Mouse (Mus musculus) bone marrow, adult 2 months (tissue): Measurements from ENCODE around the gene Serpinb9.

ENCODE experiments used
- CTCF ChIP-seq: fragments of 200-500 bp; IDR thresholded peaks from 2 replicates; pipeline ENCODE4 v1.5.1; 2011; ENCODE audit warnings: low read length, control low read depth; ENCODE audit not compliant: control insufficient read depth, insufficient read depth
- POLR2A ChIP-seq: fragments of 200-500 bp; IDR thresholded peaks from 2 replicates; pipeline ENCODE4 v1.6.1; 2011; ENCODE audit warnings: low read depth, mild to moderate bottlenecking, control low read depth, low read length, borderline replicate concordance; ENCODE audit not compliant: control insufficient read depth

DNA sequence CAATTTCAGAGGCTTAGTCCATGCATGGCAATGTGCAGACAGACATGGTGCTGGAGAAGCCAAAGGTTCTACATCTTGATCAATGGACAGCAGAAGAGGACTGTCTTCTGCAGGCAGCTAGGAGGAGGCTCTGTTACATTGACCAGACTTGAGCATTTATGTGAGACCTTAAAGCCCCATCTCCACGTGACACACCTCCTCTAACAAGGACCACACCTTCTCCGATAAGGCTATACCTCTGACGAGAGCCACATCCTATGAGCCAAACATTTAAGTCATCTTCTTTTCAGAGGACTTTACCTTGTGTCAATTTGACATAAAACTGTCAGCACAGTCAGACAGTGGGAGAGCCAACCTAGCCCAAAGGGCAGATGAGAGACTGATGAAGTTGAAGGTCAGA, 32.3 kb upstream of the Serpinb9 start:
- TF ChIP-seq CTCF (no peak), POLR2A (no peak)
